Mouse (Mus musculus) activated CD4-positive, CD25-positive, alpha-beta regulatory T cell, adult 4 months (primary cell): ENCODE results near the gene Sept14. TPM values are rescaled to one million over a fixed set of nuclear protein-coding genes. Genes with fewer than 3 reads are reported as not detected.

Experiments used
- ATAC-seq: one replicate; pipeline ENCODE4 v1.8.0; 2017
- polyA plus RNA-seq, 2 experiments: library from polyadenylated mRNA; unstranded; fragments of 100-300 nt; shearing (Covaris generic); gene quantifications; one replicate each; pipeline ENCODE4 v1.2.1; 2017

Gene Sept14
- polyA plus RNA-seq, 2 experiments from 2014 or later, result 0.29 TPM; not detected in 1

DNA sequence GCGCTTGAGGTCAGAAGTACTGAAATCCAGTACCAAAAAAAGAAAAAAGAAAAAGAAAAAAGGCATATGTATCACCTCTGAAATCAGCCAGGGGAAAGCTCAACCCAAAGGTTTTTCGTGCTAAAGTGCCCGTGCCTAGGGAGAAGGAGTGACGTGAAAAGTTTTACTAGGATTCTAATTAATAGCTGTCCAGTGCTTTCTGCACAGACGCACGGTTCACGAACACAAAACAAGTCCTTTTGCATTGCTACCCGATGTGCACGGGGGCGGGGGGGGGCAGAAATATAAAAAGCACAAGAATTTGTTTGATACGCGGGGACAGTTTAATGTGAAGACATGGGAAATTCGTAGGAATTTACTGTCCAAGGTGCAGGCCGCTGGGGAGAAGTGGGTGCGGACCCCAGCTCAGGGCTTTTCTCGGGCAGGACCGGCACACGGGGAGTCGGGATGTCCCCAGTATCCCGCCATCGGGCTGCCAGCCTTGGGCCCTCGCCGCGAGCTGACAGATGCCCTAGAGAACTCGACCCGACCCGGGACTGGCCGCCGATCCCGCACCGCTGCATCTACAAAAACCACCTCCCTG lies 38.8 kb downstream of the Sept14 start:
- ATAC-seq, result peak; percentile 12

DNA sequence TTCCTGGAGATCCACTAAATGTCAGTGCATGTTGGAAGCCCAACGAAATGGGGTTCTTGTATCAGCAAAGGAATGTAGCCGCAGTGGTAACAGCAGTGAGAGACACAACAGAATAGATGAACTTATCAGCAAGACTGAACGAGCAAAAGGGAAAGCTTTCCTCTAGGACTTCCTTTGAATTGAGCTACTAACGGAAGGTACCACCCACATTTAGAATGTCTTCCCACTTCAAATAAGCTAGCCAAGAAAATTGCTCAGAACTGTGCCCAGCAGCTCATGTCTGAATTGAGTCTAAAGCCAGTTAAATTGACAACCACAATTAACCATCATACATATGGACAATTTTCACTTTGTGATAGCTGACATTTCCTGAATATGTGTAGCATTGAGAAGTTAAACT lies 40.5 kb downstream of the Sept14 start:
- ATAC-seq, result no peak

DNA sequence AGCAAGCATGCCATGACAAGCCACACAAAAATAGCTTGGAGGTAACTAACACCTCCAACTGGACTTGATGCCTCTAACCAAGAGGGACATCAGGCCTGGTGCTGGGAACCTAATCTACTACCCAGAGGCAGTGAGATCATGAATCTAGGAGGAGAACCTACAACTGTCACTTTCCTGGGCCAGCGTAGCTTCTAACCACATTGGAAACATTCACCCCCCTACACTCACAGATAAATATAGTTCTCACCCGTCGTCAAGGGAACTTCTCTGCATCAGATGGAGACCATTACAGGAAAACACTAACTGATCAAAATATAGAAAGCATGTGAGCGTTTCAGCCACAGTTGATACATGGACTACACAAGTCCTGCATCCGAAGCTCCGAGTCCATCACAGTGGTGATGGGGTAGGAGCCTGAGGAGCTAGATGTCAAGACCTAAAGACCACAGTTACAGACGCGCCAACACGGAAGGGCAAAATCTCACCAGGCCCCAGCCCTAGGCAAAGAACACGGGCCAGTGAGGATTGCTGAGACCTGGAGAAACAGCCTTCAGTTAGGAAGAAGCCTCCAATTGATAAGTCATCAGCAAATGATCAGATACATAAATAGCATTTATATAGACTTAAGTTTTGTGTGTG lies 41.9 kb downstream of the Sept14 start:
- ATAC-seq, result no peak

DNA sequence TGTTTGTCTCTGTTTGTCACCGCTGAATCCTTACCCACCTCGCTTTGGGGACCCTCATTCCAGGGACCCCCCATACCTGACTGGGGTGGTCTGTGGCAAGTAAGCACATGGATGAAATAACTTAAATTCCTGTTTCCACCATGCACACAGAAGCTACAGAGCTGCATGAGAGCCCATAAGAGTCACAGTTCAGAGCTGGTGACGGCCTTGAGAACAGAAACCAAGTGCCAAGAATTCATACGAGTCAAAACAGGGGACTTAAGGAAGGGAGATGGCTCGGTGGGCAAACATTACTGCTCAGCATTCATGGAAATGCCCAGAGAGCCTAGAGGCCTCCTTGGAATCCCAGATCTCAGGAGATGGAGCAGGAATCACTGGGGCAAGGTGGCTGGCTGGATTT lies 44.2 kb downstream of the Sept14 start:
- no peak for ATAC-seq

DNA sequence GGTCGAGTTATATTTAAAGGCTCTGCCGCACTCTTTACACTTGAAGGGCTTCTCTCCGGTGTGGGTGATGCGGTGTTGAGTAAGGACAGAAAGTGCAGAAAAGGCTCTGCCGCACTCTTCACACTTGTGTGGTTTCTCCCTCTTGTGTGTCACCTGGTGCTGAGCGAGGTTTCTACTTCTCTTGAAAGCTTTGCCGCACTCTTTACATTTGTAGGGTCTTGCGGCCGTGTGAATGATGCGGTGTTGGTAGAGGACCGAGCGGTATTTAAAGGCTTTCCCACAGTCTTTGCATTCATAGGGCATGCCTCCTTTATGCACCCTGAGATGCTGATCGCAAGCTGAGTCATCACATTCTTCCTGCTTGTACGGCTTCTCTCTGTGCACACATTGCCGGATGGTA lies 50.4 kb downstream of the Sept14 start:
- no peak for ATAC-seq

DNA sequence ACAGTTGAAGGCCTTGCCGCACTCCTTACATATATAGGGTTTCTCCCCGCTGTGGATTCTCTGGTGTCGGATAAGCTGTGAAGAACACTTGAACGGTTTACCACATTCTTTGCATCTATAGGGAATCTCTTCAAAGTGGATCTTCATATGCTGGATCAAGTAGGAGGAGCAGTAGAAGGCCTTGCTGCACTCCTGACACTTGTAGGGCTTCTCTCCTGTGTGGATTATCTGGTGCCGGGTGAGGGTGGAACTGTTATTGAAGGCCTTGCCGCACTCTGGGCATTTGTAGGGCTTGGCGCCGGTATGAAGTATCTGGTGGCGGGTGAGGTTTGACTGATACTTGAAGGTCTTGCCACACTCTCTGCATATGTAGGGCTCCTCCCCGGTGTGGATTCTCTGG lies 51.3 kb downstream of the Sept14 start:
- no peak for ATAC-seq

DNA sequence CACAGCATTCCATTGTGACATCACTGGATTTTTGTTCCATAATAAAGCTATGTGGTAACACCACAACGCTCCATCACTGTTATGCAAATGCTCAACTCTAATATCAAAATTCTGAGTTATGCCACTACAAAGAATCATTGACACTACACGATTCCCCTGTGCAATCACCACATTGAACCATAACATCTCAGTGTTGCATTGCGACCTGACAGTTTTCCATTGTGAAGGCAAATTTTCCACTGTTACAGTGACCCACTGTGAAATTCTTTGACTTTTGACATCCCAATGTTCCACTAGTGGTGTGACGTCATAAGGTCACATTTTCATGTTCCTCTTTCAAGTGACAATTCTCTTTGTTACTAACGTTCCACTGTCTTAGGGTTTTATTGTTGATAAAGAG lies 57.5 kb downstream of the Sept14 start:
- no peak for ATAC-seq

Other genes starting within 250 kb of the Sept14 start
- 10 to 100 TPM; 26.1 to 26.5 TPM for gene Sfswap, start 207.3 kb downstream of the Sept14 start, polyA plus RNA-seq
- gene Mmp17, start 124.3 kb downstream of the Sept14 start, polyA plus RNA-seq, result under 1 TPM; 0.07 to 0.09 TPM
- 1 to 10 TPM; 3.2 to 3.3 TPM for gene Zfp11, start 38.4 kb downstream of the Sept14 start, polyA plus RNA-seq
- 100 to 1,000 TPM; 117 to 121 TPM for gene Mrps17, start 7.0 kb upstream of the Sept14 start, polyA plus RNA-seq
- gene Nipsnap2, start 16.6 kb upstream of the Sept14 start, polyA plus RNA-seq, result 10 to 100 TPM; 65.5 to 74.7 TPM
- 10 to 100 TPM; 55.0 to 73.8 TPM for gene Psph, start 78.9 kb upstream of the Sept14 start, polyA plus RNA-seq
- 10 to 100 TPM; 12.3 to 17.1 TPM for gene Sumf2, start 138.5 kb upstream of the Sept14 start, polyA plus RNA-seq
- 100 to 1,000 TPM; 408 to 480 TPM for gene Chchd2, start 179.0 kb upstream of the Sept14 start, polyA plus RNA-seq
- 1 to 10 TPM; 1.0 to 3.1 TPM for gene Zbed5, start 187.2 kb upstream of the Sept14 start, polyA plus RNA-seq
- gene Phkg1, start 190.0 kb upstream of the Sept14 start, polyA plus RNA-seq, result under 1 TPM in 1 of 2 experiments, not detected in 1; 0.49 TPM
- gene Nupr1l, start 200.0 kb upstream of the Sept14 start, polyA plus RNA-seq, result not detected
- gene Vkorc1l1, start 233.5 kb upstream of the Sept14 start, polyA plus RNA-seq, result 1 to 10 TPM; 4.8 to 6.6 TPM